Mouse (Mus musculus): Measurements from ENCODE around the gene Mlkl.
"Not testable (repeated sequence)": the region's sequence is repeated elsewhere in the genome, so short reads cannot be mapped to it uniquely, and the experiment has no call there.

Mlkl gene

DNA sequence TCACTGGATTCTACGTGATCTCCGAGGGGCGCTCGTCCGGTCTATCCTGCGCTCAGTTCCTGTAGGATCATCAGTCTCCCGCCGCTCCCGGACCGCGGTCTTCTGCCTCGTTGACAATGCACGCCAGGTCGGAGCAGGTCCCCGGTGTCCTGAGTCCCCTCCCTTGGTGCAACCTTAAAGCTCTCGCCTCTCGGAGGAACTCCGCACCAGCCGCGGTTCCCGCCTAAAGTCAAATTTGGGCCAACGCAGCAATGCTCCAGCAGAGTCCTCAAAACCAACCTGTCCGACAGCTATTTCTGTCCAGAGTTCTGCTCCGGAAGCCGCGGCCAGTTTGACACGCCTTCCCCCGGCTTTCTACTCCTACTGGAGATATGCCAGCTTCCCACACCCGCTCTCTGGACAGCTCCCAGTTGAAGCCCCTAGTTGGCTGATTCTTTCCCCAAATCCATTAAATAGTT is at the start of gene Mlkl:
Gene Mlkl (minus strand): TSS at position 288 of the 458 bp plus-strand sequence.
- DNase-seq = peak; percentile 31 to 55

DNA sequence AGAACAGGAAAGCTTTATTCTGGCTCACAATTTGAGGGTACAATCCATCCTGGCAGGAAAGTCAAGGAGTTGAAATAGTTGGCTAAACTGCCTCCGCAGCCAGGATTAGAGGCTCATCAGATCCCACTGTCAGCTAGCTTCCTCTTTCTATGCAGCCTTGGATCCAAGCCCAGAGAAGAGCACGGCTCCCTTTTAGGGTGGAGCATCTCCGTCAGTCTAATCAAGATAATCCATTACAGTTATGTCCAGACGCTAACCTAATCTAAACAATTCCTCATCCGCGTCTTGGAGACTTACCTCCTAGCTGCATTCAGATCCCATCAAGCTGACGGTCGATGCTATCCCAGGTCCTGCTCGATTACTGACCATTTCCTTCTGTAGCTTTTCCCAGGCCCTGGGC is 47.9 kb upstream of the Mlkl start:
- no peak for DNase-seq

DNA sequence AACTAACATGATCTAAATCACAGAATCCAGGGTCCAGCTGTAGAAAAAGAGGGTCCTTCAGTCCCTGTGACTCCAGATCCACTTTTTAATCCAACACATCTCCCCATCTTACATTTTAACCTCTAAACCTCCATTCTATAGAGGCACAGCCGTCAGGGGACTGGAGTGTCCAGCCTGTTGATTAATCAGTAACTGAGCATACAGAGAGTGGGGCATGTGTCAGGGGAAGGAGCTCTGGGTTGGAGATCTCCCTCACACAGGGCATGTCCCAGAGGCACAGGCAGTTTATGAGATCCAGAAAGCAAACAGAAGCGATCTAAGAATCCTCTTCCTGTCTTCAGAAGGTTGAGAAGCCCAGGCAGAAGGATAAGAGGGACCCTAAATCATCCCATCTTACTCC is 46.7 kb upstream of the Mlkl start:
- no peak for DNase-seq

DNA sequence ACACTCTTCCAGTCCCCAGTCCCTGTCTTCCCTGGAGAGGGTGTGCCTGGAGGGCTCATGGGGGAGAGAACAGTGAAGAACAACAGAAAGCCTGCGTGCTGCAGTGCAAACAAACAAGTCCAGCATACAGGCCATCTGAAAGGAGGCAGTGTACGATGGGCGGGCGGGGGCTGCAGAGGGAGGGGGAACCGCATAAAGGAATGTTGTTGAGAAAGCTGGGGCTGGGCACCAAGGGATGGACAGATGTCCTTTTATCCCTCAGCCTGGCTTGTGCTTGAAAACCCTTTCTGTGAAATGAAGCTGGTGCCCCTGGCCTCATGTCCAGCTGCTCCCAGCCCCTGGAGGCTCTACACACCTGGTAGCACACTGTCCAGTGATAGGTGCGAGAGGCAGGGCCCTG is 37.2 kb upstream of the Mlkl start:
- no peak for DNase-seq

DNA sequence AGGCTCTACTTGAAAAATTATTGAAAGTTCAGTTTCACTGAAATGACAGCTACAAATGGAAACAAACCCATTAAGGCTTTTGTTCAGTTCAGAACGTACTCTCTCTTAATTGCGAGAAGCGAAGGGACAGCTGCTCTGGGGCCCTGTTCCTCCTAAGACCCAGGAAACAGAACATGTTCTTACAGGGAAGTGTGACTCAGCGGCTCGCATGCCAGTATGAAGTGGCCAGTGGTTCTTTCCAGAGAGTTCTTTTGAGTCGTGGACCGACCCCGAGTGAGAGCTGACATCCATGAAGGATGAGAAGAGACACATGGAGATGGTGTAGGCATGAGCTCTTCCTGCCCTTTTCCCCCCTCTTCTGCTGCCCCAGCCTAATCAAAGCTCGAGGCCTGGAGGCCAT is 31.7 kb upstream of the Mlkl start:
- DNase-seq = no peak

DNA sequence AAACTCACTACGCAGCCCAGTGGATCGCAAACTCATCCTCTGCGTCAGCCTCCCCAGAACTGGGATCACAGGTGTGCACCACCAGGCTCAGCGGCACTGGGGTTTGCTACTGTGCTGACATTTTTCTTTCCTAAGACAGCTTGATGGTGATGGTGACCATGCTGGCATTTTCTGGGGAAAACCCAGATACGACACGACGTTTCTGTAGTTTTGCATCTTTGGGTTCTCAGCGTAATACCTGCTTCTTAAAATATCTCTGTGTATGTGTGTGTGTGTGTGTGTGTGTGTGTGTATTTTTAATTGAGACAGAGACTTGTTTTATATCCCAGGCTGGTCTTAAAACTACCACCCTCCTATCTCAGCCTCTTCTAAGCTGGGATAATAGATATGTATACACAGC is 29.4 kb upstream of the Mlkl start:
- no peak for DNase-seq

DNA sequence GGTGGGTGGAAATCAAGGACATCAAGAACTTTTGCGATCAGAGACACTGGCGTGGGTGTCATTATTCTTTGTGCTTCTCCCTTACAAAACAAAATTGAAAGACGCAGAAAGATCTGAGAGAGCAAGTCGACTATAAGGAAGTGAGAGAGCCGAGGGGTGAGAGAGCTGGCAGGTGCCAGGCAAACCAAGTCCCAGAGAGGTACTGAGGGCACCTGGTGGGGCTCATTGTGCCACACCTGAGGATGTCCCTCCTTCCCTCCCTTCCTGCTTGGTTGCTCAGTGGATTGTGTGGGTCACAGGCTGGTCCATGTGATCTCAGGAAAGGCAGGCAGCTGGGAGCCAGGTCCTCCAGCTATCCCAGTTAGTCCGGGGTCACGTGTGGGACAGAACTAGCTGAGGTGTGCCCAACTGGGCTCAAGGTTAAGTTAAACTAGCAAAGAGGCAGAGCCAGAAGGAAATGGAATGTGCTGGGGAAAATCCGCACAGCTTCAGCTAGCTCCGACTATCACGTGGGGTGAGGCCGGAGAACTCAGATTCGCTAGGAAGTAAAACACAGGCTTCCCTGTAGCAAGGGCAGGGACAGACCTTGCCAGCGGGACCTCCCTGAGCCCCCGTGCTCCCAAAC is 28.7 kb upstream of the Mlkl start:
- peak; percentile 89 to 95 for DNase-seq

DNA sequence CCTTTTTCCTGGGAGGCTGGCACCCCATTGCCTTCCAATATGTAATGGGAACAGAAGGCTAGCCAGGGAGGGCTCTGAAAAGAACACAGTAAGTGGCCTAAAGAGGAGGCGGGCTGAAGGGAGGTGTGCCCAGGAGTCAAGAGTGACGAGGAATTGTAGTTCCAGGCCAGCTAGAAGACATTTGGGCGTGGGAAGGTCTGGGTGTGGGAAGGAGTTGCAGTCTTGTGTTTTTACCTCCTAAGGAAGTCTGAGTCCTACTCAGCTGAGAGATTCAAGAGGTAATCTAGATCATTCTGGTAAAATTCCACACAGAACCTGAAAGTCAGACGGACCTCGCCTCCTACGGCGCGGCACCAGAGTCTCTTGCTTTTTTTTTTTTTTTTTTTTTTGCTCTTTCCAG is 25.5 kb upstream of the Mlkl start:
- no peak for DNase-seq

DNA sequence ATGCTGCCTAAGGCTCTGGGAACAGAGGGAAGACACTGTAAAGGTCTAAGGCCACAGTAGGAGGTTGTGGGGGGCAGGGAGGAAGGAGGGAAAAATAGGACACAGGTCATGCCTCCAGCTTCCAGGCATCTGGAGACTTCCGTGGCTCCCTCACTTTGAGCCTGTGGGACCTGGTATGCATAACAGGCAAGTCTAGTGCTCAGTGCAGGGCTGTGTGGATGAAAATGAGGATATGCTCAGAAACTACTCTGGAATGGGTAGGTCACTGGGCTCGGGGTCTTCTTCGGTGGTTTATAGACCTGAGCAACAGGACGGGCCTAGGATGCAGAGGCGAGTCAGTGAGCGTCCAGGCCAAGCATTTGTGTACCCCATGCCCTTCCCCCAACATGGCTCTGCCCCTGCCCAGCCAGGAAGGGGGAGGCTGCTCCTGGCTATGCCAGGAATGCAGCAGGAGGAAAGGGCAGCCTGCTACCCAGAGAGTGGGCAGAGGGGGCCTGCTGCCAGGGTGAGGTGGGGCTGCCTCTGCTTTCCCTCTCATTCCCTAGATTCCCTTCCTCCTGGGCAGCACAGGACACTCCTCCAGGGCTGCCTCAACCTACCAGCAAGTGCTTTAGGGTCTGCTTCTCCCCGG is 22.7 kb upstream of the Mlkl start:
- DNase-seq = peak in 1 of 2 experiments; percentile 37

DNA sequence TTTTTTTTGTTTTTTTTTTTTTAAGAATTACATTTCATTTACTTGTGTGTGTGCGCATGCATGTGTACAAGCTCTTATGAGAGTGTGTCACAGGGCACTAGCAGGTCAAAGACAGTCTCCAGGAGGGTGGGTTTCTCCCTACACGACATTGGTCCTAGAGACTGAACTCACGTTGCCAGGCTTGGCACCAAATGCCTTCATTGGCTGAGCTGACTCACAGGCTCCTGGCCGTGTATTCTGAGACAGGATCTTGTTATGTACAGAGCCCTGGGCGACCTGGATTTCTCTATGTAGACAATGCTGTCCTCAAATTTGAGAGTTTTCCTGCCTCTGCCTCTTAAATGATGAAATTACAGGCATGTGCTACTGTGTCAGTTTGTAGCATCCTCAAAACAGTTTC is 22.0 kb upstream of the Mlkl start:
- no peak for DNase-seq

DNA sequence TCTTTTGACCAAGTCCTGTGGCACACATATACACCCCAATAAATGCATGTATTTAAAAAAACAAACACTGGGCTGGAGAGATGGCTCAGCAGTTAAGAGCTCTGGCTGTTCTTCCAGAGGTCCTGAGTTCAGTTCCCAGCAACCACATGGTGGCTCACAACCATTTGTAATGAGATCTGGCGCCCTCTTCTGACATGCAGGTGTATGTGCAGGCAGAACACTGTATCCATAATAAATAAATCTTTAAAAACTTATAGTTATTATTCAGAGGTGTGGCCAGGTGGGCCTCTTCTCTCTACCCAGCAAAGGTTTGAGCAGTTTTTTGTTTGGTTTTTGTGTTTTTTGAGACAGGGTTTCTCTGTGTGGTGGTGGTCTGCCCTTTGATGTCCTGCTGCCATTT is 20.9 kb upstream of the Mlkl start:
- DNase-seq = no peak

DNA sequence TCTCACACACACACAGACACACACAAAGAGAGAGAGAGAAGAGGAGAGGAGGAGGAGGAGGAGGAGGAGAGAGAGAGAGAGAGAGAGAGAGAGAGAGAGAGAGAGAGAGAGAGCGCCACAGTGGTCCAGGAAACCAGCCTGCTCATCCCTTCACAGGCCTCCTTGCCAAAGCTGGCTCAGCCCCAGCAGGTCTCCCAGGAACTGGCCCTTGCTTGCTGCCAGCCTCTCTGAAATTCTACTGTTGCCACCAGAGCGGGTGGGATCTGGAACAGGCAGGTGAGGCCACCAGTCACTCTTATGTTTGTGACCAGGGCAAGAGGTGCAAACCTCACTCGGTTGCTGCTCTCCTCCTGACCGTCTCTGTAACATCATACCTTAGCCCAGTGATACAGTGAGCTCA is 19.5 kb upstream of the Mlkl start:
- DNase-seq = no peak

DNA sequence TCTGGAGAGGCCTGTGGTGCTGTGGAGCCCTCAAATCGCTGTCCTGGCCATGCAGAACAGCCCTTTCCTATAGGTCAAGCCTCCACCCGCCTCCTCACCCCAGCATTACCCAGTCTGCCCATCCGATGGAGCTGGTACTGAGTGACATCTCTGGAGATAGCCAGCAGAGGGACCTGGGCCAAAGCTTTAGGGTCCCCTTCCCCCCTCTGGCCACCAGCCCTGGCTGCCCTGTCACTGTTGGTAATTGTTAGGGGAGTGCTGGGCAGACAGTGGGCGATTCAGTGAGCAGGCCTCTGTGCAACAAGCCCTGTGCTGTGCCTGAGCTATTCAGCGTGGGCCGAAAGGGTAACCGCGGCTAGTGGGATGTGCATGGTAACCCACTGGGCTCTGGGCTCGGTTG is 15.5 kb upstream of the Mlkl start:
- DNase-seq = no peak

DNA sequence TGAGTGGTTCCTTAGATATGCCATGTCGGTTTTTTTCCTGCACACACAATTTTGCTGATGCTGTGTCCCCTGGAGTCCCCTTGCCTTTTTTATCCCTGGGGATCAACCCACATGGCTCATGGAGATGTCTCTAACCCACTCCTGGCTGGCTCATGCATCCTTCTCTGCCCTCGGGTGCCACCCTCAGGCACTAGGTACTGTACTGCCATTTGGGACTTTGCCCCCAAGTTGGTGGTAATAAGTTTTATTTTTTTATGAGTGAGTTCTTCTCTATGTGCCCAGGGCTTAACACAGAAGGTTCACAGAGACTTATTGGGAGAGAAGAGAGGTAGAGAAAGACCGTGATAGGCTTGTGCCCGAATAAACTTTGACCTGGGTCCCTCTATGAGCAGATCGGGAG is 14.3 kb upstream of the Mlkl start:
- no peak for DNase-seq

DNA sequence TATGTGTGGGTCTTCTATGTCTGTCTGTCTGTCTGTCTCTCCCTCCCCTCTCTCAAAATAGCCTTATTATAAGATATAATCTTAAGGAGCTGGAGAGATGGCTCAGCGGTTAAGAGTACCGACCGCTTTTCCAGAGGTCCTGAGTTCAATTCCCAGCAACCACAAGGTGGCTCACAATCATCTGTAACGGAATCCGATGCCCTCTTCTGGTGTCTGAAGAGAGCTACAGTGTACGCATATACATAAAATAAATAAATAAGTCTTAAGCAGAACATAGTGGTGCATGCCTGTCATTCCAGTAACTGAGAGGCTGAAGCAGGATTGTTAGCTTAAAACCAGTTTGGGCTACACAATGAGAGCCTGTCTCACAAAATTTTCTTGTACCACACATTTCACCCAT is 12.6 kb upstream of the Mlkl start:
- DNase-seq = no peak

DNA sequence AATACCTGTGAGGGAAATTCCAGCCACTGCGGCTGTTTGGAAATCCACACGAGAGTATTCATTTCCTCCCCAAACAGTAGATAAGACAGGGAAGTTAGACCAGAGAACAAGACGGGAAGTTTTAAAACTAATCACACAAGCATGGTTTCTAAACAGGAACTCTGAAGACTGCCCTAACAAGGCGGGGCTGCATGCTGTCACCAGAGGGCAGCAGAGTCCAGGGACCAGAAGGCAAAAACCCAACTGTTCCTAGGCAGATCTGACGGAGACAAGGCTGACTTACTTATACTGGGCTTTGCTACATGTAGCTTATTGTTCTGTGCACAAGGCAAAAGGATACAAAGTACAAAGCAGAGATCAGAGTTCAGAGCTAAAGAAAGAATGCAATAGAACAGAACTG is 5.2 kb upstream of the Mlkl start:
- DNase-seq = peak; percentile 65 to 89

DNA sequence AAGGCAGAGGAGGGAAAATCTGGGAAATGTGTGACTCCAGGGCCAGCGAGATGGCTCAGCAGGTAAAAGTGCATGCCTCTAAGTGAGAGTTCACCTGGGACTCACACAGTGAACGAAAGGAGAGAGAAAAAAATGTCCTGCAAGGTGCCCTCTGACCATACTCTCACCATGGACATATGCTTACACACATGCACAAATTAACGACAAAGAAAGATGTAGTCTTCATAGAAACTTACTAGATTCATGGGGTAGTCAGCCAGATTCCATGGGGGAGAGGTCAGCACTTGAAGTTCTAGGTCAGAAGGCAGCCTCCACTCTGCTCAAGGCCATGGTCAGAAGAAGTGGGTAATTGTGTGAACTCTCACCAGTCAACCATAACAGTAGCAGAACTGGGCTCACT is 2.2 kb upstream of the Mlkl start:
- DNase-seq = no peak

DNA sequence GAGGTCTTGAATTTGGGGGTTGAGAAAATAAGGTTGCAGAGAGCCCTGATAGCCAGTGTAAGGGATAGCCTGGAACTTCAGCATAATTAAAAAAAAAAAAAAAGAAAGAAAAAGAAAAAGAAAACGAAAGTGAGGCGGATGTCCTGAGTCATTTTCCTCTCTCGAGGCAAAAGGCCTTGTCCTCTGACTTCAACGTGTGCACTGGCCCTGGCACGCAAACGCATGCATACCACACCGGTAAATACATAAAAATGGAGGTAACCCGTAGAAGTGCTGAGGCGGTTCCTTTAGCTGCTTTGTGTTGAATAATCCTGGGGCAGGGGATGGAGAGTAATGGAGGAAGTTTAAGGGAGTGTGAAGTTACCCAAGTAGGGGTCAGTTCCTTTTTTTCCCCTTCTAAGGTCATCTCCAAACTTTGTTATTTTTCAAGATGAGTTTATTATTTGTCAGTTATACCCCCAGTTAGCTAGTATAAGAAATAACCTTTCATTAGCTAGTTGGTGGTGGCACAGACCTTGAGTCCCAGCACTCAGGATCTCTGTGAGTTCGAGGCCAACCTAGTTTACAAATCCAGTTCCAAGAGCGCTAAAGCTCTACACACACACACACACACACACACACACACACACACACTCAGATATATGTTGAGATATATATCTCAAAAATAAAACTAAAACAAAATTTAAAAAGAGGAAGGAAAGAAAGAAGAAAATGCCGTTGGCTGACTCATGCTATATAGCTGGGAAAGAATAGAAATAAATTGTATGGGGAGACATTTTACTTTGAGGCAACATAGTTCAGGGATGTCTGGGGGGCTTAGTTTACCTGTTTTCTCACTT is 612 bp upstream of the Mlkl start:
- no peak for DNase-seq

DNA sequence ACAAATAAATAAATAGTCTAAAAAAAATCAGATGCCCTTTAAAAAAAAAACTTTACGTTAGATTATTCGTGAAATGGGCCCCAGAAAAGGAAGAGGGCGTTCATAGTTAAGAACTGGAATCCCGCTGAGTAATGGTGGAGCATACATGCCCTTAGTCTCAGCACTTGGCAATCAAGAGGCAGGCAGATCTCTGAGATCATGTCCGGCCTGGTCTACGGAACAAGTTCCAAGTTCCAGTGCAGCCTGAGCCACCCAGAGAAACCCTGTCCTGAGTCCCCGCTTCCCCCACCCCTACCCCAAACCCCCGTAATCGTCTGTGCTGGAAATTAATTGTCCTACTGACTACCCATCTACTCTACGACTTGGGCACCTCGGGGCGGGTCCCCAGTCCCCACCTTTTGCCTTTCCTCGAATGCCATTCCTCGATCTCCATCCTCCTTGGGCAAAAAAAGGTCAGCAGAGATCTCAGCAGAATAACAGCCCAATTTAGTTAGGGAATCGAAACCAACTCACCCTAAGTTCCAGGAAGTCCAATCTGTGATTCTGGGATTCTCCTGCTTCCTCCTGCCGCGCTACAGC is 577 bp downstream of the Mlkl start:
- DNase-seq = no peak

DNA sequence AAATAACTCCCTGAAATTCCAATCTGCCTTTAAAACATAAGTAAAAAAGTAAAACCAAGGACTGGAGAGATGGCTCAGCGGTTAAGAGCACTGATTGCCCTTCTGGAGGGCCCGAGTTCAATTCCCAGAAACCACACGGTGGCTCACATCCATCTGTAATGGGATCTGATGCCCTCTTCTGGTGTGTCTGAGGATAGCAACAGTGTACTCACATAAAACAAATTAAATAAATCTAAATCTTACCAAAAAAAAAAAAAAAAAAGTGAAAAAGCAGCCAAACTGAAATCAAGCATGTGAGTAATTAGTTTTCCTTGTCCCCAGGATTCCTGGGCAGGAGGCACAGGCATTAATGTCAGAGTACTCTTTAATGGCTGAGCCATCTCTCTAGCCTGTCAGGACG is 1.3 kb downstream of the Mlkl start:
- DNase-seq = no peak

DNA sequence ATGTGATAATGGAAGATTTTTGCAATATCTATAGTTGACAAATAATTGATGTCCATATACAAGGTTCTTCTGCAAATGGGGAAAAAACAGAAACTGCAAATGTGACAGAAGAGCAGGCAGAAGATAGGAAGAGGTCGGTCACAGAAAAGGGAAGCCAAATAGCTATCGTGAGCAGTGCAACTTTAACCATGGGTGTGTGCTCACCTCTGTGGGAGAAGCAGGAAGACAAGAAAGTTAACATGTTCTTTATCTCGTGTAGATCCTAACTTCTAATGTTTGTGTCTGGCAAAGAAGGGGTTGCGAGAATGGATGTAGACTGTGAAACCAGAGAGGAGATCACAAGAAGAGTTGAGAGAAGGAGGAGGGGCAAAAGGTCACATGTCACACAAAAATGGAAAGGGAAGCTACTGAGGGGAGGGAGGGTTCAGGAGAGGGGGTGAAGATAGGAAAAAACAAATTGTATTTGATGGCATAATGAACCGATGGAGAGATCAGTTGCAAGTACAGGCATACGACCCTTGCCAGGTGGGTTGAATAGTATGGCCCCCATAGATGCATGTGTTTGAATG is 12.7 kb downstream of the Mlkl start:
- DNase-seq = no peak

DNA sequence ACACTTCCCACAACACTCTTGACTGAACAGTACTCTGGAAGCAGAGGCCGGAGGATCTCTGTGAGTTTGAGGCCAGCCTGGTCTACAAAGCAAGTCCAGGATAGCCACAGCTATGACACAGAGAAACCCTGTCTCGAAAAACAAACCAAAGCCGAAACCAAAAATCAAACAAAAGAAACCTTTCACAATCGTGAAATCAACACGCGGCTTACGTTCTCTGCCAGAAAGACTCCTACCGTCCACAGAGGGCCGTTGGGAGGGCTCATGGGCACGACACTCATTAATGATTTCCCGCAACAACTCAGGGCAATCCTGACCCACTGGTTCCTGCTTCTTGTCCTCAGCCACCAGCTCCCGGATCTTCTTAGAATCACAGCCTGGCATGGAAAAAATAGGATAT is 23.2 kb downstream of the Mlkl start:
- no peak for DNase-seq

DNA sequence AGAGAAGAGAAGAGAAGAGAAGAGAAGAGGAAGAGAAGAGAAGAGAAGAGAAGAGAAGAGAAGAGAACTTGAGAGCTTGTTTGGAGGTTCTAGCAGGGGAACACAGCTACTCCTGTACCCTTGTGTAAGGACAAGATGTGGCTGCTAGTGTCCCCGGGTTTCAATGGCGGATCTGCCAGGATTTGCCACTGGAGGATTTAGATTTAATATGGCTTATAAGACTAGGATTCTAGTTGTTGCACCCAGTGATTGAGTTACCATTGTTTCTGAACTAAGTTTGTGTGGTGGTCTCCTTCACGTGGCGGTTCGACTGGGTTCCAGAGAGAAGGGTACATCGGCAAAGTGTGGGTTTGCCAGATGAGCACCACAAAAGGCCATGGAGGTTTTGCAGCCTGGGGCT is 24.0 kb downstream of the Mlkl start:
- not testable (repeated sequence) for DNase-seq
